Mouse (Mus musculus) heart, postnatal 0 days (tissue): ENCODE measurements at regions not wholly inside any gene's neighbourhood (a gene's known extent, or its start where the extent isn't known, plus 50 kb on each side); places are given as distances from the start of the nearest gene placed in this dataset.

Experiments used
- CTCF ChIP-seq: IDR thresholded peaks from 2 replicates; pipeline ENCODE4 v1.5.1; 2016; ENCODE audit warnings: antibody characterized with exemption, control low read depth, low read depth
- EP300 ChIP-seq: IDR thresholded peaks from 2 replicates; pipeline ENCODE4 v1.6.1; 2016; ENCODE audit warnings: antibody characterized with exemption, low read depth

- TF ChIP-seq CTCF (no peak), EP300 (no peak)
Observed at GRCm38 (mm10) chr8:35883456-35883780, 117.8 kb downstream of the Gm19410 start.
